Mouse (Mus musculus) limb, embryonic 11.5 days (tissue): Measurements from ENCODE around the gene Banp. TPM values are rescaled to one million over a fixed set of nuclear protein-coding genes. Genes with fewer than 3 reads are reported as not detected.
A peak's percentile ranks its signal among the peaks of the same experiment; 100 is the strongest.

Experiments
- ATAC-seq: fragments of 200-750 bp; cut with Nextera tagmentation; 2 replicates; pipeline ENCODE4 v1.8.0; 2017; ENCODE audit warnings: low read depth; ENCODE audit not compliant: insufficient number of reproducible peaks, low FRiP score, low TSS enrichment
- DNase-seq: peaks from one replicate; pipeline ENCODE4 v3.0.0-alpha.2; 2015; ENCODE audit warnings: low spot score
- H3K27ac ChIP-seq: fragments of 300-500 bp; sonication (generic); replicated peaks from 2 replicates; pipeline ENCODE4 v1.5.1; 2014; ENCODE audit warnings: low read depth, mild to moderate bottlenecking, low read length
- H3K27me3 ChIP-seq: fragments of 300-500 bp; sonication (generic); 2 replicates; pipeline ENCODE4 v1.6.1; 2014; ENCODE audit warnings: mild to moderate bottlenecking, low read length, mixed read lengths; ENCODE audit not compliant: control insufficient read depth, insufficient read depth
- H3K36me3 ChIP-seq: fragments of 300-500 bp; sonication (generic); 2 replicates; pipeline ENCODE4 v1.6.1; 2014; ENCODE audit warnings: mild to moderate bottlenecking, low read length, moderate library complexity, mixed read lengths; ENCODE audit not compliant: control insufficient read depth, insufficient read depth
- H3K4me1 ChIP-seq: fragments of 300-500 bp; sonication (generic); 2 replicates; pipeline ENCODE4 v1.6.1; 2014; ENCODE audit warnings: low read length, mixed read lengths; ENCODE audit not compliant: control insufficient read depth, insufficient read depth
- H3K4me2 ChIP-seq: fragments of 300-500 bp; sonication (generic); 2 replicates; pipeline ENCODE4 v1.6.1; 2014; ENCODE audit warnings: low read depth, mild to moderate bottlenecking, moderate library complexity; ENCODE audit not compliant: severe bottlenecking
- H3K4me3 ChIP-seq: fragments of 300-500 bp; sonication (generic); 2 replicates; pipeline ENCODE4 v1.5.1; 2014; ENCODE audit warnings: low read depth, low read length
- H3K9ac ChIP-seq: fragments of 300-500 bp; sonication (generic); 2 replicates; pipeline ENCODE4 v1.6.1; 2014; ENCODE audit warnings: mild to moderate bottlenecking, low read length
- H3K9me3 ChIP-seq: fragments of 300-500 bp; sonication (generic); 2 replicates; pipeline ENCODE4 v1.6.1; 2016; ENCODE audit warnings: low read length; ENCODE audit not compliant: control insufficient read depth
- WGBS: fragments of 180-500 bp; shearing (Covaris S2); extraction: QIAGEN DNeasy Blood & Tissue Kit; methylation state at CpG from one replicate; pipeline ENCODE4 v1.1.7; 2014; 5-methylcytosine and 5-hydroxymethylcytosine counted together
- polyA plus RNA-seq: library from polyadenylated mRNA; unstranded; fragments of >200 nt; fragmentation: Nextera tagmentation; extraction: Ambion mirVana; gene quantifications from 2 replicates; pipeline ENCODE4 v1.2.1, GENCODE M21; 2014

Banp gene
- polyA plus RNA-seq, 1 experiment from 2014 or later, result 58.1 TPM

- Histone ChIP-seq H3K9me3 (no peaks in the 10 kb centered on the region), H3K27me3 (no peaks in the 10 kb centered on the region), H3K27ac (peak overlapping the region; percentile 92), H3K4me1 (peaks cover 23% of the 10 kb centered on the region), H3K4me2 (peak overlapping the region; percentile 93), H3K36me3 (peaks cover 6% of the 10 kb centered on the region; the same call in 1 of the 2 replicates), H3K4me3 (peak overlapping the region; percentile 90), H3K9ac (peak overlapping the region; percentile 92)
- ATAC-seq (no peak), DNase-seq (peak; percentile 64)
- under 1% methylated on average over 66 of the region's 97 CpGs for WGBS
Measured at GRCm38 (mm10) chr8:121950749-121951655, 1.5 kb downstream of the Banp start.

- no peak for ATAC-seq
- H3K9me3 ChIP-seq, result no peaks in the 10 kb centered on the region
- WGBS, result 35% methylated on average over 7 of the region's 7 CpGs
- no peak for DNase-seq
- H3K36me3 ChIP-seq, result peaks cover 6% of the 10 kb centered on the region; the same call in 1 of the 2 replicates
- H3K4me2 ChIP-seq, result peak overlapping the region; percentile 93
- H3K4me1 ChIP-seq, result peaks cover 23% of the 10 kb centered on the region
- H3K27ac ChIP-seq, result no peak overlapping the region
- H3K4me3 ChIP-seq, result peak overlapping the region; percentile 90
- peak overlapping the region; percentile 92 for H3K9ac ChIP-seq
- H3K27me3 ChIP-seq, result no peaks in the 10 kb centered on the region
Measured at GRCm38 (mm10) chr8:121951656-121952009, 2.1 kb downstream of the Banp start.

DNA sequence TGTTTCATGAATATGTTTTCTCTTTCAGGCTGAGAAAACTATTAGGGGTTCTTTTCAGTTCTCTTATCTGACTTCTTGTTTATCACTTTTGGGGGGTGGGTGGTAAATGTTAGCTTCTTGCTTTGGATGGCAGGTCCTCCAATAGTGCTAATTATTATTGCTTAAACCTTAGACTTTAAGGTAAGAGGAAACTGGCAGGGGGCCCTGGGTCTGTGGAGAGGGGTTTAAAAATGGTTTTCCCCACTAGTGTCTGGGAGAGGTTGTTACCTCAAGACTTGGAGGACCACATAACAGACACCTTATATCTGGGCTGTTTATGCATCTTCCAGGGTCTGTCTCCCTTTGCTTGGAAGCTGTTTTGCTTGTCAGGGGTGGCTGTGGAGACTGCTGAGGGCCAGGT, 2.6 kb downstream of the Banp start:
- H3K9ac ChIP-seq, result no peak overlapping the region
- peaks cover 21% of the 10 kb centered on the region for H3K4me1 ChIP-seq
- H3K27ac ChIP-seq, result no peak overlapping the region

GRCm38 (mm10) chr8:121952800-121953199, 3.2 kb downstream of the Banp start:
- no peak overlapping the region for H3K9ac ChIP-seq
- ATAC-seq (no peak), DNase-seq (no peak)
- no peak overlapping the region for H3K27ac ChIP-seq
- H3K4me2 ChIP-seq, result no peak overlapping the region
- H3K9me3 ChIP-seq, result no peaks in the 10 kb centered on the region
- peaks cover 6% of the 10 kb centered on the region; the same call in 1 of the 2 replicates for H3K36me3 ChIP-seq
- 95% methylated on average over 7 of the region's 7 CpGs for WGBS
- H3K4me3 ChIP-seq, result no peak overlapping the region
- H3K4me1 ChIP-seq, result peaks cover 15% of the 10 kb centered on the region
- no peaks in the 10 kb centered on the region for H3K27me3 ChIP-seq

More for the DNA sequence above, 2.6 kb downstream of the Banp start:
- Histone ChIP-seq H3K4me3 (no peak overlapping the region), H3K9me3 (no peaks in the 10 kb centered on the region), H3K36me3 (peaks cover 6% of the 10 kb centered on the region; the same call in 1 of the 2 replicates), H3K27me3 (no peaks in the 10 kb centered on the region), H3K4me2 (no peak overlapping the region)
- DNase-seq (no peak), ATAC-seq (no peak)

DNA sequence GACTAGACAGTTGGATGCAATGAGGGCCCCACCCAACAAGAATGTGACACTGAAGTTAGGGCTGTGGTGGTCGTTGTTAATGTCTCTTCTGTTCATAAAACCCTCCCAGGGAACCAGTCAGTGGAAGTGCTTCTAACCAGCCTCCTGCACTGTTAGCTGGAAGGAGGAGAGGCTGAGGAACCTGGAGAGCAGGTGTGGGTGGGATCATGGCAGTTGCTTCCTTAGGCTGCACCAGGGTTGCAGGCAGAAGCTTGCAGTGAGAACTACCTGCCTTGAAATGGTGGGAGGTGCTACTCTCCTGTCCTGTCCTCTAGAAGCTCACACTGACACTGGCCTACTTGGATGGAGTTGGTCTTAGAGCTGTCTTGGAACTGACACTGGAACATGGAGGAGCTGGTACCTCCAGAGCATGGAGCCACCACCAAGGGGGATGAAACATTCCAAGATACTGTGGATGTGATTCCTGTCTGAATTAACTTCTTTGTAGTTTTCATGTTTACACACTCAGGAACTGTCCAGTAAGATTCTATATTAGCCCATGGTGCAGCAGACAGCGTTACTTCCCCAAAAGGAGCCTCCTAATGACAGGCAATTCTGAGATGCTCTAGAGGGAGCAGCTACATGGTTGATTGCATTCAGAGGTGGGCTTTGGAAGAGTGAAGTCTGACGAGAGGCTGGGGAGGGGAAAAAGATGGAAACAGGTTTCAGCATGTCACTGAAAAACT, 4.4 kb downstream of the Banp start:
- Histone ChIP-seq H3K4me3 (no peak overlapping the region), H3K4me2 (no peak overlapping the region), H3K9ac (no peak overlapping the region), H3K27ac (no peak overlapping the region), H3K4me1 (0 out of 2 replicates have a peak, but pooled peaks cover 5% of the 10 kb centered on the region), H3K27me3 (no peaks in the 10 kb centered on the region), H3K36me3 (peaks cover 6% of the 10 kb centered on the region; the same call in 1 of the 2 replicates), H3K9me3 (no peaks in the 10 kb centered on the region)
- ATAC-seq (no peak), DNase-seq (no peak)
- WGBS, result 69% methylated on average over 3 of the region's 3 CpGs

- 78% methylated on average over 10 of the region's 10 CpGs for WGBS
- Histone ChIP-seq H3K4me1 (0 out of 2 replicates have a peak, but pooled peaks cover 2% of the 10 kb centered on the region), H3K4me2 (no peak overlapping the region), H3K4me3 (no peak overlapping the region), H3K27me3 (no peaks in the 10 kb centered on the region), H3K9ac (no peak overlapping the region), H3K27ac (no peak overlapping the region), H3K9me3 (no peaks in the 10 kb centered on the region), H3K36me3 (peaks cover 6% of the 10 kb centered on the region; the same call in 1 of the 2 replicates)
- DNase-seq, result no peak
- no peak for ATAC-seq
Measured at GRCm38 (mm10) chr8:121954981-121955555, 5.5 kb downstream of the Banp start.

DNA sequence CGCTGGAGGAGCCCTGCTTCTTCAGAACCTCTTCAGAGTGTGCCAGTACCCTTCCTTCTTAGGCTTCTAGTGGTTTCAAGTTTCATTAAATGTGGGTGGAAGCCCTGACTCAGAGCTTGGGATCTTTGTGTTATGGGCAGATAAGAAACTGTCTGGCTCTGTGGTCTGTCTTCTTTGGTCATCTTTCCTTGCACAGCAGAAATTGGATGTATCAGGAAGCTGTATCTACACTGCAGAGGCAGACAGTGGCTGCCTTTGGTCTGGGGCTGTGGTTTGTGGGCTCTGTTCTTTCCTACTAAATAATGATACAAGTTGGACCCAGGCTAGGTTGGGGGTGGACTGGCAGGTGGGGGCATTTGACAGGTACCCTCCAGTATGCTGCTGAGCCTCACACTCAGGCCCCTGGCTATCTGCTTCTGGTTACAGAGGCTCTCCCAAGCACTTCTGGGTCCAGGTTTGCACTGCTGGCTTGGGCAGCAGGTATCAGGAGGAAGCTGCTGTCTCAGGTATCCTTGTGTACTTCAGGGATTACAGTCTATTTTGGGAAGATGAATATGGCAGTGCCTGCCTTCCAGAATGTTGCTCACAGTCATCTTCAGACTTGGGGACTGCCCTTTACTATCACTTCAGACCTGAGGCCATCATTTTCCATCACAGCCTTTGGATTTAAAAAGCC, 6.4 kb downstream of the Banp start:
- DNase-seq, result no peak
- 72% methylated on average over 1 of the region's 1 CpGs for WGBS

GRCm38 (mm10) chr8:121958395-121958794, 8.8 kb downstream of the Banp start:
- 93% methylated on average over 1 of the region's 1 CpGs for WGBS
- no peaks in the 10 kb centered on the region for H3K4me1 ChIP-seq
- no peak overlapping the region for H3K4me3 ChIP-seq
- no peaks in the 10 kb centered on the region for H3K27me3 ChIP-seq
- H3K36me3 ChIP-seq, result peaks cover 2% of the 10 kb centered on the region; the same call in 1 of the 2 replicates
- H3K4me2 ChIP-seq, result no peak overlapping the region
- no peak for DNase-seq
- no peak overlapping the region for H3K27ac ChIP-seq
- H3K9ac ChIP-seq, result no peak overlapping the region
- no peak for ATAC-seq
- H3K9me3 ChIP-seq, result no peaks in the 10 kb centered on the region

More for the DNA sequence above, 6.4 kb downstream of the Banp start:
- Histone ChIP-seq H3K4me2 (no peak overlapping the region), H3K36me3 (peaks cover 6% of the 10 kb centered on the region; the same call in 1 of the 2 replicates), H3K9ac (no peak overlapping the region), H3K4me1 (0 out of 2 replicates have a peak, but pooled peaks cover 2% of the 10 kb centered on the region), H3K4me3 (no peak overlapping the region), H3K27ac (no peak overlapping the region), H3K9me3 (no peaks in the 10 kb centered on the region), H3K27me3 (no peaks in the 10 kb centered on the region)
- no peak for ATAC-seq
